In genomic region chr4:141324771-141325191, GRCm38 (mm10) we compare ENCODE assay signal across 11 mouse cellular contexts. TPM values are rescaled to one million over a fixed set of nuclear protein-coding genes. Genes with fewer than 3 reads are reported as not detected.
DNase-seq lines count a peak whose midpoint lies in the region; ATAC-seq lines count a peak whose summit lies in the region.
"Had no signal": no experiment of that assay in that cellular context is flagged by ENCODE, and none has a peak within 500 bp of the region (broad histone marks: within the 10 kb centered on the region; RNA-seq: fewer than 3 reads in every experiment).

No protein-coding gene starts in this region.

- H3K9ac ChIP-seq in embryonic facial prominence, embryonic 13.5 days, result no peak overlapping the region
- H3K9ac ChIP-seq: forebrain, postnatal 0 days; liver, embryonic 14.5 days had no signal

- WGBS in embryonic facial prominence, embryonic 13.5 days, result 92% methylated on average over 6 of the region's 6 CpGs
- WGBS in embryonic facial prominence, embryonic 10.5 days, result 89% methylated on average over 6 of the region's 6 CpGs

- intact Hi-C loops in heart, postnatal 10 days (cut with DNase I), result loop anchor here (5.0 kb wide), 1 partner anchor 38 kb away; no protein-coding TSS in a partner anchor

- H3K36me3 ChIP-seq in embryonic facial prominence, embryonic 13.5 days, result peaks cover 28% of the 10 kb centered on the region
- H3K36me3 ChIP-seq in embryonic facial prominence, embryonic 10.5 days (replicated peaks), result peaks cover 44% of the 10 kb centered on the region

- ATAC-seq in embryonic facial prominence, embryonic 13.5 days (ENCODE audit: insufficient number of reproducible peaks, insufficient read depth, low FRiP score, low TSS enrichment, low read depth), result no peak
- ATAC-seq in monocyte, adult 5-6 weeks (replicated peaks; ENCODE audit: insufficient number of reproducible peaks, low FRiP score, low TSS enrichment, poor library complexity, severe bottlenecking), result no peak
- no peak for ATAC-seq in granulocyte monocyte progenitor cell, adult 5-6 weeks (replicated peaks; ENCODE audit: poor library complexity, severe bottlenecking)
- ATAC-seq: forebrain, postnatal 0 days had no signal

- DNase-seq in embryonic facial prominence, embryonic 10.5 days (ENCODE audit: low spot score), result no peak
- DNase-seq in adipocyte (ENCODE audit: low spot score), result peak; percentile 41
- peak; percentile 56 to 65 for DNase-seq in cerebellum, postnatal 14 days
- DNase-seq in heart, postnatal 10 days, result peak; percentile 50 to 63
- no peak for DNase-seq in spleen, postnatal 14 days (ENCODE audit: low spot score in 2 of 2)
- DNase-seq: forebrain, postnatal 0 days had no signal

- H3K4me2 ChIP-seq in embryonic facial prominence, embryonic 13.5 days, result no peak overlapping the region

- H3K27ac ChIP-seq in embryonic facial prominence, embryonic 13.5 days, result 0 out of 2 replicates have a peak overlapping the region, but pooled peaks have one; percentile 11
- no peak overlapping the region for H3K27ac ChIP-seq in embryonic facial prominence, embryonic 10.5 days (replicated peaks)
- H3K27ac ChIP-seq: liver, embryonic 14.5 days had no signal

- no peaks in the 10 kb centered on the region for H3K27me3 ChIP-seq in embryonic facial prominence, embryonic 13.5 days
- no peaks in the 10 kb centered on the region for H3K27me3 ChIP-seq in embryonic facial prominence, embryonic 10.5 days (replicated peaks; ENCODE audit: low read depth, poor library complexity, severe bottlenecking)

- H3K4me1 ChIP-seq in embryonic facial prominence, embryonic 13.5 days, result peaks cover 40% of the 10 kb centered on the region
- peaks cover 20% of the 10 kb centered on the region for H3K4me1 ChIP-seq in embryonic facial prominence, embryonic 10.5 days

- no peaks in the 10 kb centered on the region for H3K9me3 ChIP-seq in embryonic facial prominence, embryonic 13.5 days
- no peaks in the 10 kb centered on the region for H3K9me3 ChIP-seq in embryonic facial prominence, embryonic 10.5 days

- no peak overlapping the region for H3K4me3 ChIP-seq in embryonic facial prominence, embryonic 13.5 days
- H3K4me3 ChIP-seq in embryonic facial prominence, embryonic 10.5 days, result no peak overlapping the region

RNA-seq across cellular contexts. Expression of gene Epha2, which starts 23.7 kb away (rescaled TPM):
- 2.6 and 4.0 TPM in 2 replicates for polyA plus RNA-seq in embryonic facial prominence, embryonic 13.5 days (2015; fragmentation: Nextera tagmentation; extraction: Ambion mirVana)
- polyA plus RNA-seq in embryonic facial prominence, embryonic 10.5 days (2016; fragmentation: Nextera tagmentation; extraction: Ambion mirVana), result 2.4 and 3.0 TPM in 2 replicates
- total RNA-seq in heart, postnatal 10 days (2021), result 1 to 10 TPM; 8.1 TPM
- not detected in 3 replicates for total RNA-seq in monocyte, adult 5-6 weeks (2017)
- total RNA-seq in granulocyte monocyte progenitor cell, adult 5-6 weeks (2014; fragmentation: Nextera tagmentation), result 0.88 TPM in 1 of 2 replicates, not detected in the other
- total RNA-seq in granulocyte monocyte progenitor cell, adult 5-6 weeks (2017), result 0.10 TPM in 1 of 2 replicates, not detected in the other

RNA-seq across cellular contexts. Expression of gene Fam131c, which starts 43.2 kb away (rescaled TPM):
- polyA plus RNA-seq in embryonic facial prominence, embryonic 13.5 days (2015; fragmentation: Nextera tagmentation; extraction: Ambion mirVana), result 1.7 and 2.9 TPM in 2 replicates
- polyA plus RNA-seq in embryonic facial prominence, embryonic 10.5 days (2016; fragmentation: Nextera tagmentation; extraction: Ambion mirVana), result 0.28 and 0.44 TPM in 2 replicates
- 1 to 10 TPM in 1 of 2 experiments, under 1 TPM in 1; 0.94 to 2.9 TPM for total RNA-seq in heart, postnatal 10 days (2021)
- total RNA-seq in monocyte, adult 5-6 weeks (2017), result not detected in 3 replicates
- total RNA-seq in granulocyte monocyte progenitor cell, adult 5-6 weeks (2014; fragmentation: Nextera tagmentation), result not detected in 2 replicates
- not detected in 2 replicates for total RNA-seq in granulocyte monocyte progenitor cell, adult 5-6 weeks (2017)
- total RNA-seq: common myeloid progenitor, adult 5-6 weeks had no signal

Comparison
In these comparisons a context has a peak if more than half of its experiments do, and no peak if none do; other contexts are left out.
1. DNase-seq: peak in adipocyte (single experiment), cerebellum, postnatal 14 days (2 of 2) and heart, postnatal 10 days (2 of 2); none in embryonic facial prominence, embryonic 10.5 days (single experiment) and spleen, postnatal 14 days (0 of 2).